Mouse (Mus musculus) kidney, adult 2 months (tissue): ENCODE measurements around the gene Gm28047.
A peak's percentile ranks its signal among the peaks of the same experiment; 100 is the strongest.

Experiments
- CTCF ChIP-seq: fragments of 200-500 bp; conservative IDR thresholded peaks from 2 replicates; pipeline ENCODE4 v1.5.1; 2011; ENCODE audit warnings: low read depth, mild to moderate bottlenecking, control low read depth, low read length, moderate library complexity, mixed read lengths; ENCODE audit not compliant: insufficient read depth, insufficient read length
- POLR2A ChIP-seq: fragments of 200-500 bp; IDR thresholded peaks from one replicate; pipeline ENCODE4 v1.6.1; 2011; ENCODE audit warnings: low read depth, low read length, control low read depth

DNA sequence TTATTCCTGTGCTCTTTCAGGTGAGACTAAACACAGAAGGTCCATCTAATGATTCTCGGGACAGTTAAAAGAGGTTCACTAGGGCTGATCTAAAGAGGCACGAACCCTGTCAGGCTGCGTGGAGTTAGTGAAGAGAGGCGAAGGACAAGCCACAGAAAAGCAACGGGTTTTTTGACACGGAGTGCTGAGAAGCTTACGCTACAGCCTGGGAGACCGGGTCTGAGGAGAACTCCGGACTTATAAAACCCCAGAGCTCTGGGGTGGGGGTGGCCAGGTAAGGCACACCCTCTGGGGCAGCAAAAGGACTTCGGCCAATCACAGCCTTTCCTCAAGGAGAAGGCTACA, 107.3 kb downstream of the Gm28047 start:
- no peak for TF ChIP-seq CTCF
- TF ChIP-seq POLR2A = peak; percentile 83
